Mouse (Mus musculus): ENCODE measurements around the gene Cabp2.

The Cabp2 gene

GRCm38 (mm10) chr19:4083826-4084225, 2.4 kb downstream of the Cabp2 start:
- DNase-seq, result peak; percentile 40

GRCm38 (mm10) chr19:4084984-4085383, 3.6 kb downstream of the Cabp2 start:
- DNase-seq, result no peak

GRCm38 (mm10) chr19:4086156-4086555, 4.8 kb downstream of the Cabp2 start:
- no peak for DNase-seq

GRCm38 (mm10) chr19:4087090-4087489, 5.7 kb downstream of the Cabp2 start:
- DNase-seq, result no peak

GRCm38 (mm10) chr19:4088146-4088545, 6.8 kb downstream of the Cabp2 start:
- DNase-seq, result no peak

- peak; percentile 79 for DNase-seq
These were observed 7.8 kb downstream of the Cabp2 start for GRCm38 (mm10) chr19:4089128-4089527.

- no peak for DNase-seq
These were observed 9.1 kb downstream of the Cabp2 start for GRCm38 (mm10) chr19:4090446-4090845.

- no peak for DNase-seq
These were observed 10.0 kb downstream of the Cabp2 start for GRCm38 (mm10) chr19:4091383-4091782.

- DNase-seq, result no peak
These were observed 11.4 kb downstream of the Cabp2 start for GRCm38 (mm10) chr19:4092750-4093149.

GRCm38 (mm10) chr19:4093772-4094171, 12.4 kb downstream of the Cabp2 start:
- DNase-seq, result no peak

GRCm38 (mm10) chr19:4094348-4094747, 13.0 kb downstream of the Cabp2 start:
- no peak for DNase-seq

- no peak for DNase-seq
These were observed 13.5 kb downstream of the Cabp2 start for GRCm38 (mm10) chr19:4094774-4095303.

GRCm38 (mm10) chr19:4095802-4096201, 14.4 kb downstream of the Cabp2 start:
- no peak for DNase-seq

GRCm38 (mm10) chr19:4096642-4097440, 15.5 kb downstream of the Cabp2 start, which contains the start of gene Cdk2ap2:
Cdk2ap2 (plus strand) TSS chr19:4097182.
- peak; percentile 98 for DNase-seq

GRCm38 (mm10) chr19:4097441-4097825, 16.1 kb downstream of the Cabp2 start:
- no peak for DNase-seq

- no peak for DNase-seq
These were observed 17.0 kb downstream of the Cabp2 start for GRCm38 (mm10) chr19:4098426-4098825.

- peak; percentile 94 for DNase-seq
These were observed 17.7 kb downstream of the Cabp2 start for GRCm38 (mm10) chr19:4099056-4099455.

GRCm38 (mm10) chr19:4099837-4100717, 18.7 kb downstream of the Cabp2 start, which contains the start of gene Pitpnm1:
Pitpnm1 (plus strand) TSS chr19:4099998.
- DNase-seq, result peak; percentile 78

GRCm38 (mm10) chr19:4100718-4101261, 19.4 kb downstream of the Cabp2 start:
- peak; percentile 92 for DNase-seq

GRCm38 (mm10) chr19:4101466-4101865, 20.1 kb downstream of the Cabp2 start:
- DNase-seq, result peak; percentile 87

GRCm38 (mm10) chr19:4102049-4102448, 20.7 kb downstream of the Cabp2 start:
- no peak for DNase-seq

- DNase-seq, result no peak
These were observed 21.2 kb downstream of the Cabp2 start for GRCm38 (mm10) chr19:4102626-4103025.

- no peak for DNase-seq
These were observed 21.9 kb downstream of the Cabp2 start for GRCm38 (mm10) chr19:4103294-4103693.
